Comparison of ENCODE assay signal across 8 mouse cellular contexts in the genomic region with DNA sequence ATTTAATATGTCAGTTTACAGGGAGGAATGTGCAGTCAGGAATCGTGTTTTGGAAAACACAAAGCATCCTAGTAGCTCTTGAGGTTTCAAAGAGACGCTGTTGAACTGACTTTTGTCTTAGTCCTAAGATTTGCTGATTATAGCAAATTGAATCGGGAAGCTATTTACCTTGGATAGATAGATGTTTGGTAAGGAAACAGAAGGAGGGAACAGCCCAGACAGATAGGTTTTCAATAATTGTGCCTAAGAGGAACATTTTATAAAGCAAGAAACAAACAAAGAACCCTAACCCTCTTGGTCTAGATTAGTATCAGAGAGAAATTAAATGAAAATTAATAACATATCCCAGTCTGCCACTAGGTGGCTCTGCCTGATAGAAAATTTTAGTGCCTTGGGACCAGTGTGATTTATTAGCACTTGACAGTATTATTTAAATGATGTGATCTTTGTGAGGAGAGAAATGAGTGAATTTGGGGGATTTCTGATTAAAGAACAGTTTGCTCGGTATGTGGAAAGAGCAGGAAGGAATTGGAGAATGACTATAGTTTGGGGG. TPM values are rescaled to one million over a fixed set of nuclear protein-coding genes. Genes with fewer than 3 reads are reported as not detected.
A peak's percentile ranks its signal among the peaks of the same experiment; 100 is the strongest.
DNase-seq lines count a peak whose midpoint lies in the region; ATAC-seq and TF ChIP-seq lines count a peak whose summit lies in the region.
"Had no signal": no experiment of that assay in that cellular context is flagged by ENCODE, and none has a peak within 500 bp of the region (broad histone marks: within the 10 kb centered on the region; RNA-seq: fewer than 3 reads in every experiment).

No protein-coding gene starts in this region.

- no peak overlapping the region for H3K27ac ChIP-seq in kidney, embryonic 15.5 days
- H3K27ac ChIP-seq in CH12.LX (ENCODE audit: insufficient read depth, low read depth) = no peak overlapping the region
- H3K27ac ChIP-seq: embryonic facial prominence, embryonic 13.5 days had no signal

- TF ChIP-seq CTCF in CH12.LX (conservative IDR thresholded peaks at IDR 0.05 in 1 of 2, IDR thresholded peaks at IDR 0.05 in 1 of 2; ENCODE audit: low read depth in 2 of 2, low read length in 2 of 2) = peak in 1 of 2 experiments; percentile 79; a peak in 2 of 4 replicates

- H3K9me3 ChIP-seq in kidney, embryonic 15.5 days (replicated peaks) = no peaks in the 10 kb centered on the region
- no peaks in the 10 kb centered on the region for H3K9me3 ChIP-seq in CH12.LX (replicated peaks; ENCODE audit: low read length)
- H3K9me3 ChIP-seq: embryonic facial prominence, embryonic 13.5 days had no signal

- no peak for TF ChIP-seq POLR2A in CH12.LX (IDR thresholded peaks at IDR 0.05; ENCODE audit: low read depth, low read length)

- dilution Hi-C loops in CH12.LX (cut with MboI; ENCODE audit: extremely low pct_ligation_motif_present, extremely low pct_unique_long_range_greater_than_20kb, low sequenced_read_pairs) = no loop called here

- DNase-seq in kidney, adult 8-10 months = peak; percentile 19 to 30
- peak; percentile 58 for DNase-seq in CH12.LX (ENCODE audit: extremely low read depth)
- DNase-seq in brain, adult 2 months (ENCODE audit: low read depth, low spot score) = peak; percentile 54
- peak; percentile 30 to 37 for DNase-seq in layer of hippocampus, postnatal 10 days (ENCODE audit: low spot score in 2 of 2)
- no peak for DNase-seq in urinary bladder, postnatal 10 days (ENCODE audit: low spot score)
- DNase-seq in thymus, postnatal 14 days = no peak

- no peak for TF ChIP-seq EP300 in CH12.LX (IDR thresholded peaks at IDR 0.05; ENCODE audit: low read length)

- H3K4me1 ChIP-seq in kidney, embryonic 15.5 days = peaks cover 14% of the 10 kb centered on the region
- peaks cover 27 to 47% of the 10 kb centered on the region in 2 experiments for H3K4me1 ChIP-seq in CH12.LX (ENCODE audit: control insufficient read depth in 1 of 2, insufficient read depth in 2 of 2)

- no peak overlapping the region for H3K9ac ChIP-seq in kidney, embryonic 15.5 days
- no peak overlapping the region for H3K9ac ChIP-seq in CH12.LX (ENCODE audit: insufficient read depth, low read depth)
- H3K9ac ChIP-seq: embryonic facial prominence, embryonic 13.5 days had no signal

- H3K4me2 ChIP-seq in kidney, embryonic 15.5 days = no peak overlapping the region
- no peak overlapping the region for H3K4me2 ChIP-seq in CH12.LX (ENCODE audit: insufficient read depth, low read depth, poor library complexity, severe bottlenecking)
- H3K4me2 ChIP-seq: embryonic facial prominence, embryonic 13.5 days had no signal

- TF ChIP-seq RAD21 in CH12.LX (IDR thresholded peaks at IDR 0.05; ENCODE audit: low read depth, low read length) = peak; percentile 80

- ATAC-seq in kidney, embryonic 15.5 days (replicated peaks; ENCODE audit: low FRiP score) = no peak

- peaks cover 4% of the 10 kb centered on the region for H3K27me3 ChIP-seq in kidney, embryonic 15.5 days
- no peaks in the 10 kb centered on the region for H3K27me3 ChIP-seq in CH12.LX (replicated peaks)
- H3K27me3 ChIP-seq: embryonic facial prominence, embryonic 13.5 days had no signal

- in situ Hi-C loops in CH12.LX (cut with MboI; ENCODE audit: low pct_ligation_motif_present, low pct_unique_long_range_greater_than_20kb, low sequenced_read_pairs) = loop anchor here (10.0 kb wide), 1 partner anchor 122 kb away; the partner anchor contains the start of gene Fbxw7

- WGBS in kidney, embryonic 15.5 days = 52% methylated on average over 4 of the region's 4 CpGs

- no peak overlapping the region for H3K4me3 ChIP-seq in kidney, embryonic 15.5 days (replicated peaks)
- no peak overlapping the region for H3K4me3 ChIP-seq in CH12.LX (replicated peaks in 1 of 3; ENCODE audit: low read depth in 2 of 3, low read length in 2 of 3, poor library complexity in 1 of 3)
- H3K4me3 ChIP-seq: embryonic facial prominence, embryonic 13.5 days had no signal

- H3K36me3 ChIP-seq in kidney, embryonic 15.5 days = no peaks in the 10 kb centered on the region
- peaks cover 69 to 81% of the 10 kb centered on the region in 2 experiments for H3K36me3 ChIP-seq in CH12.LX (replicated peaks in 1 of 2; ENCODE audit: control insufficient read depth in 1 of 2, insufficient read depth in 1 of 2, low read length in 1 of 2)
- H3K36me3 ChIP-seq: embryonic facial prominence, embryonic 13.5 days had no signal

- peaks cover 6% of the 10 kb centered on the region; the same call in 1 of the 2 replicates for H3K79me2 ChIP-seq in CH12.LX (replicated peaks; ENCODE audit: control insufficient read depth, extremely low read depth, insufficient read depth, poor library complexity, severe bottlenecking)

TF ChIP-seq in CH12.LX, 34 proteins besides CTCF, POLR2A, EP300 and RAD21:
- TF ChIP-seq ZC3H11A (IDR thresholded peaks at IDR 0.05; ENCODE audit: low read depth, low read length) (peak; percentile 47; the same call in 1 of the 2 replicates), E2F4 (IDR thresholded peaks at IDR 0.05; ENCODE audit: insufficient replicate concordance, low read depth, low read length) (no peak), GABPA (IDR thresholded peaks at IDR 0.05; ENCODE audit: insufficient replicate concordance, low read depth, low read length) (no peak), SIN3A (IDR thresholded peaks at IDR 0.05; ENCODE audit: low read length) (no peak), MAFK (IDR thresholded peaks at IDR 0.05; ENCODE audit: insufficient replicate concordance, low read length) (peak; percentile 69), ZNF384 (IDR thresholded peaks at IDR 0.05; ENCODE audit: low read depth, low read length) (no peak), SMC3 (IDR thresholded peaks at IDR 0.05; ENCODE audit: low read depth, low read length) (peak; percentile 78), RCOR1 (conservative IDR thresholded peaks at IDR 0.05; ENCODE audit: low read depth, low read length) (no peak), ZMIZ1 (IDR thresholded peaks at IDR 0.05; ENCODE audit: low read depth, low read length) (no peak), KAT2A (IDR thresholded peaks at IDR 0.05; ENCODE audit: insufficient replicate concordance, low read length) (no peak), UBTF (IDR thresholded peaks at IDR 0.05; ENCODE audit: low read depth, low read length) (no peak), TCF12 (IDR thresholded peaks at IDR 0.05; ENCODE audit: low read depth, low read length) (no peak)

RNA-seq across cellular contexts. Expression of gene Tmem154, which starts 26.7 kb away (rescaled TPM):
- polyA plus RNA-seq in kidney, embryonic 15.5 days (2015; fragmentation: Nextera tagmentation; extraction: Ambion mirVana) = 0.64 and 0.73 TPM in 2 replicates
- 38.6 and 42.8 TPM in 2 replicates for total RNA-seq in CH12.LX (2012; rRNA removed)
- total RNA-seq in CH12.LX (2014; rRNA removed) = 57.1 and 57.7 TPM in 2 replicates
- polyA plus RNA-seq in CH12.LX (2012; ENCODE audit: insufficient read length, low read depth) = 81.6 and 91.5 TPM in 2 replicates
- total RNA-seq in layer of hippocampus, postnatal 10 days (2021) = 1 to 10 TPM in 1 of 2 experiments, under 1 TPM in 1; 0.96 to 1.2 TPM

Comparison
In these comparisons a context has a peak if more than half of its experiments do, and no peak if none do; other contexts are left out.
1. DNase-seq: peak in kidney, adult 8-10 months (2 of 2), CH12.LX (single experiment), brain, adult 2 months (single experiment) and layer of hippocampus, postnatal 10 days (2 of 2); none in urinary bladder, postnatal 10 days (single experiment) and thymus, postnatal 14 days (single experiment).
2. RNA of gene Tmem154, which starts 26.7 kb away (total RNA-seq): 38.6 to 57.7 TPM in CH12.LX; 0.96 to 1.2 TPM in layer of hippocampus, postnatal 10 days; every median in the first group is over 10 times any median in the second.